Mouse (Mus musculus) effector memory CD4-positive, alpha-beta T cell, adult 7 months (primary cell): Measurements from ENCODE around the gene Adcy10. TPM values are rescaled to one million over a fixed set of nuclear protein-coding genes. Genes with fewer than 3 reads are reported as not detected.

Source experiments
- polyA plus RNA-seq: library from polyadenylated mRNA; unstranded; fragments of 100-300 nt; shearing (Covaris generic); gene quantifications from one replicate; pipeline ENCODE4 v1.2.1, GENCODE M21; 2017

Adcy10 gene
- polyA plus RNA-seq = 0.79 TPM

DNA sequence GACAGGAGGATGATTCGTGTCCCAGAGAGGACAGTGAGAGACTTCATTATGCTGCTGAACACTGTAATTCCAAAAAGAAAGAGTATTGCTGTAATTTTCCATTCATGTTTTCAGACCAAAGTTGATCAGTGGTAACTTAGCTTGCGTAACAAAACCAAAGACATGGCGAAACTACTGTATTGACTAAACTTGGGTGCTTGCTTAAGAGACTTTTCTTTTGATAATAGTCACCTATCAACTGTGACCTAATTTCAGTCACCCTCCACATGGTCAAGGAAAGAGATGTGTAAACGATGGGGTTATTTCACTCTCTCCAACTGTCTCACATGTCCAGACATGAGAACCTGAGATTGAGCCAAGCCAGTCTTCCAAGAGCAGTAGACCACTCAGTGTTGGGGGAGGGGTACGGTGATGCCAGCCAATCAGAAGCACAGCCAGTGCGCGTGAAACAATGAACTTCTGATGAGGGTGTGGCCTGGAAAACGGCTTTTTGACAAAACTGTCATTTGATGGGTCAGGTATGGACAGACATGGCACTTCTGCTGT, at the start of gene Adcy10:
TSS of gene Adcy10 (plus strand) at position 496 of the 546 bp plus-strand sequence.

DNA sequence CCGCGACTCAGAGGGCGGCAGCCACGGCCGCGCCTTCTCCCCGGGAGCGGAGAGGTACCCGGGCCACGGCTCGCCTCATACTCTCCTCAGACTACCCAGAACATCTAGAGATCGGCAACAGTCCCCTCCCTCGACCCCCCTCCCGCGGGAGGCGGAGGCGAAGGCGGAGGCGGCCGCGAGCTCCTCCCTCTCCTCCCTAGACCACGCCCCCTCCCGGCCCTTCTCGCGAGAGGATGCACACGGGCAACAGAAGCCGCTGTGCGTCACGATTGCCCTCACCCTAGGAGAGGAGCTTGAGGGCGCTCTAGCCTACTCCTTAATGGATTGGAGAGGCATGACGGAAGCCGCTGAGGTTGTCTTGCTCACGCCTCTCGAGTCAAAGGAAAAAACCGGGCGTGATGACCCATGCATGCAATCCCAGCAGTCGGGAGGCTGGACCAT, 24.6 kb upstream of the Adcy10 start, which contains the start of the genes Dcaf6 and Mpc2:
TSS of gene Dcaf6 (minus strand) at position 116 of the 441 bp plus-strand sequence.
TSS of gene Mpc2 (plus strand) at position 278 of the 441 bp plus-strand sequence.

Other genes with a start within 250 kb of the Adcy10 start
- 123 TPM for gene Tiprl, start 248.2 kb upstream of the Adcy10 start, polyA plus RNA-seq
- not detected for gene Gpr161, start 189.4 kb upstream of the Adcy10 start, polyA plus RNA-seq
- 13.4 TPM for gene Dcaf6, start 24.7 kb upstream of the Adcy10 start, polyA plus RNA-seq
- gene Mpc2, start 24.5 kb upstream of the Adcy10 start, polyA plus RNA-seq = 117 TPM
- gene Mpzl1, start 149.4 kb downstream of the Adcy10 start, polyA plus RNA-seq = not detected
- gene Rcsd1, start 224.6 kb downstream of the Adcy10 start, polyA plus RNA-seq = 131 TPM